Mouse (Mus musculus) limb, embryonic 14.5 days (tissue): Measurements from ENCODE around the gene 2510002D24Rik. TPM values are rescaled to one million over a fixed set of nuclear protein-coding genes. Genes with fewer than 3 reads are reported as not detected.

Source experiments
- ATAC-seq: fragments of 200-750 bp; cut with Nextera tagmentation; 2 replicates; pipeline ENCODE4 v1.8.0; 2017; ENCODE audit warnings: low read depth, moderate number of reproducible peaks, moderate TSS enrichment; ENCODE audit not compliant: low FRiP score
- DNase-seq: peaks from one replicate; pipeline ENCODE4 v3.0.0-alpha.2; 2015; ENCODE audit warnings: low spot score
- H3K27ac ChIP-seq: fragments of 300-500 bp; sonication (generic); replicated peaks from 2 replicates; pipeline ENCODE4 v1.5.1; 2014; ENCODE audit warnings: low read depth, mild to moderate bottlenecking, low read length, moderate library complexity, mixed read lengths
- H3K27me3 ChIP-seq: fragments of 300-500 bp; sonication (generic); 2 replicates; pipeline ENCODE4 v1.6.1; 2014; ENCODE audit warnings: low read length, mixed read lengths; ENCODE audit not compliant: control insufficient read depth, insufficient read depth
- H3K36me3 ChIP-seq: fragments of 300-500 bp; sonication (generic); 2 replicates; pipeline ENCODE4 v1.6.1; 2014; ENCODE audit warnings: mild to moderate bottlenecking, low read length, moderate library complexity, mixed read lengths; ENCODE audit not compliant: control insufficient read depth, insufficient read depth
- H3K4me1 ChIP-seq: fragments of 300-500 bp; sonication (generic); 2 replicates; pipeline ENCODE4 v1.6.1; 2014; ENCODE audit warnings: antibody characterized with exemption, low read length, mixed read lengths; ENCODE audit not compliant: control insufficient read depth, insufficient read depth
- H3K4me2 ChIP-seq: fragments of 300-500 bp; sonication (generic); replicated peaks from 2 replicates; pipeline ENCODE4 v1.6.1; 2014; ENCODE audit warnings: low read depth, mild to moderate bottlenecking, low read length, moderate library complexity; ENCODE audit not compliant: severe bottlenecking
- H3K4me3 ChIP-seq: fragments of 300-500 bp; sonication (generic); replicated peaks from 2 replicates; pipeline ENCODE4 v1.5.1; 2014; ENCODE audit warnings: low read length
- H3K9ac ChIP-seq: fragments of 300-500 bp; sonication (generic); 2 replicates; pipeline ENCODE4 v1.6.1; 2014; ENCODE audit warnings: mild to moderate bottlenecking, low read depth, low read length, moderate library complexity; ENCODE audit not compliant: severe bottlenecking
- H3K9me3 ChIP-seq: fragments of 300-500 bp; sonication (generic); 2 replicates; pipeline ENCODE4 v1.6.1; 2016; ENCODE audit warnings: low read length; ENCODE audit not compliant: control insufficient read depth
- POLR2A ChIP-seq: fragments of 200-500 bp; IDR thresholded peaks from 2 replicates; pipeline ENCODE4 v1.8.0; 2012; ENCODE audit warnings: inconsistent platforms, mild to moderate bottlenecking, moderate library complexity, borderline replicate concordance; ENCODE audit not compliant: insufficient read depth, insufficient read length; ENCODE audit errors: extremely low read depth
- WGBS: fragments of 180-500 bp; shearing (Covaris S2); extraction: QIAGEN DNeasy Blood & Tissue Kit; methylation state at CpG from one replicate; pipeline ENCODE4 v1.1.7; 2014; 5-methylcytosine and 5-hydroxymethylcytosine counted together
- polyA plus RNA-seq, 2 experiments: library from polyadenylated mRNA; depleted of rRNA in 1 of 2; stranded (reverse) in 1 of 2; unstranded in 1 of 2; fragments of >200 nt; fragmentation: Nextera tagmentation in 1 of 2; extraction: Ambion mirVana in 1 of 2; gene quantifications; 2 replicates each; pipeline versions ENCODE4 v1.2.1 to v1.2.3; 2012 to 2014

2510002D24Rik gene
- polyA plus RNA-seq, 2 experiments = 24.4 to 49.5 TPM

GRCm38 (mm10) chr16:18877386-18878090 lies 41.2 kb downstream of the 2510002D24Rik start:
- WGBS = under 1% methylated on average over 36 of the region's 43 CpGs
- 0 out of 2 replicates have a peak, but pooled peaks have one; percentile 23 for TF ChIP-seq POLR2A

GRCm38 (mm10) chr16:18878091-18878720 lies 41.8 kb downstream of the 2510002D24Rik start:
- peak overlapping the region; percentile 92 for H3K27ac ChIP-seq
- DNase-seq (peak; percentile 43), ATAC-seq (no peak)
- H3K27me3 ChIP-seq = no peaks in the 10 kb centered on the region
- H3K36me3 ChIP-seq = peaks cover 13% of the 10 kb centered on the region
- H3K4me1 ChIP-seq = no peaks in the 10 kb centered on the region; the same call in 1 of the 2 replicates
- H3K9me3 ChIP-seq = no peaks in the 10 kb centered on the region
- peak overlapping the region; percentile 88 for H3K9ac ChIP-seq
- TF ChIP-seq POLR2A = no peak
- peak overlapping the region; percentile 87 for H3K4me3 ChIP-seq
- 24% methylated on average over 20 of the region's 20 CpGs for WGBS
- peak overlapping the region; percentile 82 for H3K4me2 ChIP-seq

More at GRCm38 (mm10) chr16:18877386-18878090, 41.2 kb downstream of the 2510002D24Rik start:
- Histone ChIP-seq H3K4me1 (no peaks in the 10 kb centered on the region; the same call in 1 of the 2 replicates), H3K27me3 (no peaks in the 10 kb centered on the region), H3K4me2 (peak overlapping the region; percentile 82), H3K36me3 (peaks cover 20% of the 10 kb centered on the region), H3K9ac (peak overlapping the region; percentile 88), H3K9me3 (no peaks in the 10 kb centered on the region), H3K27ac (peak overlapping the region; percentile 92), H3K4me3 (peak overlapping the region; percentile 87)
- peak; percentile 41 for DNase-seq
- ATAC-seq = peak; percentile 35

DNA sequence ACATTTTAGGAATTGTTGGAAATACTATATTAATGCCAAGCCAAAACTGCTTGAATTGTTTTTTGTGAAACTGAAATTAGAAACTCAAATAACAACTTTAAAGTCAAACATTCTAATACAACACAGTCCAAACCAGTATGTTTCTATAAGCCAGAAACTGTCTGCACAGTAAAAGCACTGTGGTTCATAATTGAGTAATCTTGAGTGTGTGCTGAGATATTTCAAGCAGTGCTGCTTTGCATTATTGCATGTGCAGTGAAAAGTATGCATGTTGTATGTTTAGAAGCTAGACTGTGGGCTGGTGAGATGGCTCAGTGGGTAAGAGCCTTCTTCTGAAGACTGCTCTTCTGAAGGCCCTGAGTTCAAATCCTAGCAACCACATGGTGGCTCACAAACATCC lies 47.7 kb downstream of the 2510002D24Rik start:
- H3K36me3 ChIP-seq = peaks cover 3% of the 10 kb centered on the region; the same call in 1 of the 2 replicates

More for the DNA sequence above, 47.7 kb downstream of the 2510002D24Rik start:
- Histone ChIP-seq H3K4me3 (no peak overlapping the region), H3K27ac (no peak overlapping the region), H3K9me3 (no peaks in the 10 kb centered on the region), H3K27me3 (no peaks in the 10 kb centered on the region), H3K4me2 (no peak overlapping the region), H3K9ac (no peak overlapping the region), H3K4me1 (no peaks in the 10 kb centered on the region; the same call in 1 of the 2 replicates)
- no peak for TF ChIP-seq POLR2A
- DNase-seq (no peak), ATAC-seq (no peak)

Other genes starting within 250 kb of the 2510002D24Rik start
- gene Tbx1, start 245.9 kb upstream of the 2510002D24Rik start, polyA plus RNA-seq (2012; rRNA removed) = 12.1 and 16.0 TPM in 2 replicates
- gene Tbx1, start 245.9 kb upstream of the 2510002D24Rik start, polyA plus RNA-seq (2014; fragmentation: Nextera tagmentation; extraction: Ambion mirVana) = 8.0 and 8.7 TPM in 2 replicates
- 3.0 and 4.5 TPM in 2 replicates for gene Gp1bb, start 214.2 kb upstream of the 2510002D24Rik start, polyA plus RNA-seq (2012; rRNA removed)
- 3.7 and 4.3 TPM in 2 replicates for gene Gp1bb, start 214.2 kb upstream of the 2510002D24Rik start, polyA plus RNA-seq (2014; fragmentation: Nextera tagmentation; extraction: Ambion mirVana)
- gene Gm49601, start 210.2 kb upstream of the 2510002D24Rik start, polyA plus RNA-seq (2012; rRNA removed) = 34.5 and 42.9 TPM in 2 replicates
- 1.9 and 2.7 TPM in 2 replicates for gene Gm49601, start 210.2 kb upstream of the 2510002D24Rik start, polyA plus RNA-seq (2014; fragmentation: Nextera tagmentation; extraction: Ambion mirVana)
- 94.5 and 97.4 TPM in 2 replicates for gene Sept5, start 206.6 kb upstream of the 2510002D24Rik start, polyA plus RNA-seq (2012; rRNA removed)
- 43.4 and 44.0 TPM in 2 replicates for gene Sept5, start 206.6 kb upstream of the 2510002D24Rik start, polyA plus RNA-seq (2014; fragmentation: Nextera tagmentation; extraction: Ambion mirVana)
- gene Cldn5, start 59.7 kb upstream of the 2510002D24Rik start, polyA plus RNA-seq (2012; rRNA removed) = 33.6 and 37.4 TPM in 2 replicates
- 26.1 and 29.9 TPM in 2 replicates for gene Cldn5, start 59.7 kb upstream of the 2510002D24Rik start, polyA plus RNA-seq (2014; fragmentation: Nextera tagmentation; extraction: Ambion mirVana)
- gene Ufd1, start 24.8 kb upstream of the 2510002D24Rik start, polyA plus RNA-seq (2012; rRNA removed) = 67.0 and 72.1 TPM in 2 replicates
- 63.9 and 69.9 TPM in 2 replicates for gene Ufd1, start 24.8 kb upstream of the 2510002D24Rik start, polyA plus RNA-seq (2014; fragmentation: Nextera tagmentation; extraction: Ambion mirVana)
- 52.5 and 53.2 TPM in 2 replicates for gene Cdc45, start 24.6 kb upstream of the 2510002D24Rik start, polyA plus RNA-seq (2012; rRNA removed)
- 36.8 and 39.8 TPM in 2 replicates for gene Cdc45, start 24.6 kb upstream of the 2510002D24Rik start, polyA plus RNA-seq (2014; fragmentation: Nextera tagmentation; extraction: Ambion mirVana)
- gene Gm28539, start within 50 bp of the 2510002D24Rik start, polyA plus RNA-seq (2012; rRNA removed) = 4.9 TPM in 1 of 2 replicates, not detected in the other
- not detected in 2 replicates for gene Gm28539, start within 50 bp of the 2510002D24Rik start, polyA plus RNA-seq (2014; fragmentation: Nextera tagmentation; extraction: Ambion mirVana)
- 20.9 and 30.4 TPM in 2 replicates for gene Mrpl40, start 40.3 kb downstream of the 2510002D24Rik start, polyA plus RNA-seq (2012; rRNA removed)
- 65.6 and 66.1 TPM in 2 replicates for gene Mrpl40, start 40.3 kb downstream of the 2510002D24Rik start, polyA plus RNA-seq (2014; fragmentation: Nextera tagmentation; extraction: Ambion mirVana)
- 64.0 and 71.5 TPM in 2 replicates for gene Hira, start 40.5 kb downstream of the 2510002D24Rik start, polyA plus RNA-seq (2012; rRNA removed)
- gene Hira, start 40.5 kb downstream of the 2510002D24Rik start, polyA plus RNA-seq (2014; fragmentation: Nextera tagmentation; extraction: Ambion mirVana) = 14.1 and 14.3 TPM in 2 replicates